Mouse (Mus musculus) CH12.LX (cell line): ENCODE data around the gene Etv6. TPM values are rescaled to one million over a fixed set of nuclear protein-coding genes. Genes with fewer than 3 reads are reported as not detected.

Experiments used
- DNase-seq: peaks from one replicate; pipeline ENCODE4 v3.0.0-alpha.2; 2013; ENCODE audit errors: extremely low read depth
- H3K27ac ChIP-seq: 2 replicates; pipeline ENCODE4 v1.5.1; 2012; ENCODE audit warnings: low read depth, mild to moderate bottlenecking, control low read depth, moderate library complexity; ENCODE audit not compliant: insufficient read depth
- H3K27me3 ChIP-seq: replicated peaks from 2 replicates; pipeline ENCODE3; 2012; ENCODE audit warnings: inconsistent platforms
- H3K36me3 ChIP-seq, 2 experiments: replicated peaks in 1 of 2; 2 replicates each; pipeline versions ENCODE3 to v1.6.1; 2012; ENCODE audit warnings: inconsistent platforms in 1 of 2, low read length in 1 of 2, mild to moderate bottlenecking in 1 of 2, mixed read lengths in 1 of 2, moderate library complexity in 1 of 2; ENCODE audit not compliant: control insufficient read depth in 1 of 2, insufficient read depth in 1 of 2
- H3K4me1 ChIP-seq, 2 experiments: 2 replicates each; pipeline ENCODE4 v1.6.1; 2012; ENCODE audit warnings: inconsistent platforms in 1 of 2, moderate library complexity in 1 of 2; ENCODE audit not compliant: insufficient read depth in 2 of 2, control insufficient read depth in 1 of 2
- H3K4me2 ChIP-seq: 2 replicates; pipeline ENCODE4 v1.6.1; 2012; ENCODE audit warnings: low read depth, mild to moderate bottlenecking, control low read depth; ENCODE audit not compliant: poor library complexity, insufficient read depth, severe bottlenecking
- H3K4me3 ChIP-seq, 3 experiments: fragments of 150-350 bp in 1 of 3; sonication (generic) in 1 of 3; replicated peaks in 1 of 3; 2 replicates each; pipeline versions ENCODE3 to v1.5.1; 2011 to 2012; ENCODE audit warnings: low read depth in 2 of 3, low read length in 2 of 3, mild to moderate bottlenecking in 2 of 3, moderate library complexity in 2 of 3, control low read depth in 1 of 3, improper control_type of control experiment in 1 of 3, inconsistent platforms in 1 of 3, mixed read lengths in 1 of 3; ENCODE audit not compliant: poor library complexity in 1 of 3
- H3K79me2 ChIP-seq: replicated peaks from 2 replicates; pipeline ENCODE4 v1.6.1; 2012; ENCODE audit warnings: mild to moderate bottlenecking, moderate library complexity; ENCODE audit not compliant: control insufficient read depth, poor library complexity, insufficient read depth, severe bottlenecking; ENCODE audit errors: extremely low read depth
- H3K9ac ChIP-seq: 2 replicates; pipeline ENCODE4 v1.6.1; 2012; ENCODE audit warnings: low read depth, mild to moderate bottlenecking, control low read depth, moderate library complexity; ENCODE audit not compliant: insufficient read depth
- H3K9me3 ChIP-seq: replicated peaks from 2 replicates; pipeline ENCODE3; 2012; ENCODE audit warnings: low read length, inconsistent platforms, mixed read lengths
- BHLHE40 ChIP-seq: IDR thresholded peaks from 2 replicates; pipeline ENCODE4 v1.6.1; 2011; ENCODE audit warnings: mild to moderate bottlenecking, low read depth, low read length, improper control_type of control experiment
- GABPA ChIP-seq: IDR thresholded peaks from 2 replicates; pipeline ENCODE4 v1.6.1; 2012; ENCODE audit warnings: low read depth, low read length, improper control_type of control experiment, inconsistent platforms; ENCODE audit not compliant: insufficient replicate concordance
- HCFC1 ChIP-seq: IDR thresholded peaks from 2 replicates; pipeline ENCODE4 v1.6.1; 2012; ENCODE audit warnings: low read depth, mild to moderate bottlenecking, inconsistent platforms, low read length, improper control_type of control experiment
- IRF4 ChIP-seq: IDR thresholded peaks from 2 replicates; pipeline ENCODE4 v1.6.1; 2014; ENCODE audit warnings: low read depth, mild to moderate bottlenecking, inconsistent platforms, low read length, improper control_type of control experiment
- JUN ChIP-seq: IDR thresholded peaks from 2 replicates; pipeline ENCODE4 v1.6.1; 2011; ENCODE audit warnings: low read depth, mild to moderate bottlenecking, low read length, improper control_type of control experiment, moderate library complexity; ENCODE audit not compliant: insufficient read depth
- JUND ChIP-seq: conservative IDR thresholded peaks from 2 replicates; pipeline ENCODE4 v1.6.1; 2011; ENCODE audit warnings: low read depth, low read length, improper control_type of control experiment
- KAT2A ChIP-seq: IDR thresholded peaks from 2 replicates; pipeline ENCODE4 v1.6.1; 2012; ENCODE audit warnings: low read length, improper control_type of control experiment, inconsistent platforms; ENCODE audit not compliant: insufficient replicate concordance
- MAFK ChIP-seq: IDR thresholded peaks from 2 replicates; pipeline ENCODE4 v1.6.1; 2011; ENCODE audit warnings: low read length, improper control_type of control experiment; ENCODE audit not compliant: insufficient replicate concordance
- MAX ChIP-seq: IDR thresholded peaks from 2 replicates; pipeline ENCODE4 v1.6.1; 2011; ENCODE audit warnings: low read length, improper control_type of control experiment
- MAZ ChIP-seq: IDR thresholded peaks from 2 replicates; pipeline ENCODE4 v1.6.1; 2012; ENCODE audit warnings: low read depth, mild to moderate bottlenecking, inconsistent platforms, low read length, improper control_type of control experiment, moderate library complexity
- MXI1 ChIP-seq: IDR thresholded peaks from 2 replicates; pipeline ENCODE4 v1.6.1; 2011; ENCODE audit warnings: mild to moderate bottlenecking, low read depth, low read length, improper control_type of control experiment
- MYC ChIP-seq: IDR thresholded peaks from 2 replicates; pipeline ENCODE4 v1.6.1; 2011; ENCODE audit warnings: low read depth, mild to moderate bottlenecking, improper control_type of control experiment, low read length
- NRF1 ChIP-seq: IDR thresholded peaks from 2 replicates; pipeline ENCODE4 v1.6.1; 2014; ENCODE audit warnings: low read depth, mild to moderate bottlenecking, inconsistent platforms, low read length, improper control_type of control experiment, moderate library complexity
- PAX5 ChIP-seq: IDR thresholded peaks from 2 replicates; pipeline ENCODE4 v1.6.1; 2012; ENCODE audit warnings: low read length, inconsistent platforms, mixed read lengths
- POLR2A ChIP-seq: IDR thresholded peaks from 2 replicates; pipeline ENCODE4 v1.6.1; 2011; ENCODE audit warnings: low read depth, mild to moderate bottlenecking, improper control_type of control experiment, low read length
- POLR2AphosphoS2 ChIP-seq: IDR thresholded peaks from 2 replicates; pipeline ENCODE4 v1.6.1; 2011; ENCODE audit warnings: low read depth, low read length, improper control_type of control experiment
- RCOR1 ChIP-seq: conservative IDR thresholded peaks from 2 replicates; pipeline ENCODE4 v1.6.1; 2012; ENCODE audit warnings: low read depth, mild to moderate bottlenecking, inconsistent platforms, low read length, improper control_type of control experiment
- SIN3A ChIP-seq: IDR thresholded peaks from 2 replicates; pipeline ENCODE4 v1.6.1; 2012; ENCODE audit warnings: low read length, improper control_type of control experiment, inconsistent platforms
- SMC3 ChIP-seq: IDR thresholded peaks from 2 replicates; pipeline ENCODE4 v1.6.1; 2011; ENCODE audit warnings: low read depth, low read length, improper control_type of control experiment
- UBTF ChIP-seq: IDR thresholded peaks from 2 replicates; pipeline ENCODE4 v1.6.1; 2012; ENCODE audit warnings: low read depth, mild to moderate bottlenecking, inconsistent platforms, low read length, improper control_type of control experiment, moderate library complexity
- USF1 ChIP-seq: IDR thresholded peaks from 2 replicates; pipeline ENCODE4 v1.6.1; 2014; ENCODE audit warnings: low read depth, mild to moderate bottlenecking, inconsistent platforms, low read length, improper control_type of control experiment
- USF2 ChIP-seq: conservative IDR thresholded peaks from 2 replicates; pipeline ENCODE4 v1.6.1; 2011; ENCODE audit warnings: low read depth, low read length, improper control_type of control experiment
- ZKSCAN1 ChIP-seq: IDR thresholded peaks from 2 replicates; pipeline ENCODE4 v1.6.1; 2012; ENCODE audit warnings: low read depth, inconsistent platforms, low read length, improper control_type of control experiment, borderline replicate concordance
- dilution Hi-C: fragments of 300-500 bp; cut with MboI; formaldehyde crosslinking; loops from 2 replicates; pipeline ENCODE4 v1.14.3; 2020; ENCODE audit warnings: low sequenced_read_pairs; ENCODE audit not compliant: extremely low pct_unique_long_range_greater_than_20kb, extremely low pct_ligation_motif_present
- in situ Hi-C: fragments of 300-500 bp; cut with MboI; formaldehyde crosslinking; loops from 3 replicates; pipeline ENCODE4 v1.14.3; 2019; ENCODE audit warnings: low sequenced_read_pairs, low pct_ligation_motif_present, low pct_unique_long_range_greater_than_20kb, mixed read lengths
- polyA plus RNA-seq: library from polyadenylated mRNA; unstranded; fragments of >175 nt; gene quantifications from 2 replicates; pipeline ENCODE4 v1.2.1, GENCODE M21; 2012; ENCODE audit warnings: low read depth; ENCODE audit not compliant: insufficient read length
- total RNA-seq, 2 experiments: library from RNA; depleted of rRNA; stranded (reverse); fragments of 300-350 nt in 1 of 2; fragments of >200 nt in 1 of 2; gene quantifications; 2 replicates each; pipeline ENCODE4 v1.2.3; 2012 to 2014

The Etv6 gene
- total and polyA plus RNA-seq, 3 experiments, result 7.6 to 29.5 (median 10.1) TPM

- peaks cover 0 to 72% of the 10 kb centered on the region in 2 experiments for H3K36me3 ChIP-seq
- H3K27ac ChIP-seq, result no peak overlapping the region
- no peak overlapping the region for H3K9ac ChIP-seq
- H3K9me3 ChIP-seq, result no peaks in the 10 kb centered on the region
- peaks cover 19% of the 10 kb centered on the region for H3K79me2 ChIP-seq
- H3K4me3 ChIP-seq, result no peak overlapping the region
- no peak for TF ChIP-seq BHLHE40
- TF ChIP-seq ZKSCAN1, result no peak
- TF ChIP-seq MXI1, result no peak
- TF ChIP-seq RCOR1, result no peak
- no peak for TF ChIP-seq IRF4
- no peak for TF ChIP-seq USF2
- TF ChIP-seq HCFC1, result no peak
- TF ChIP-seq USF1, result no peak
- no peak for TF ChIP-seq MAFK
- no peak for TF ChIP-seq POLR2AphosphoS2
- TF ChIP-seq SIN3A, result no peak
- no peak for TF ChIP-seq JUND
- no peak for TF ChIP-seq MAZ
- TF ChIP-seq KAT2A, result no peak
- no peak for TF ChIP-seq POLR2A
- no peak for TF ChIP-seq NRF1
- no peak for DNase-seq
- H3K27me3 ChIP-seq, result no peaks in the 10 kb centered on the region
- no peak overlapping the region for H3K4me2 ChIP-seq
- dilution Hi-C loops, result no loop called here
- in situ Hi-C loops, result no loop called here
- peaks cover 12 to 69% of the 10 kb centered on the region in 2 experiments for H3K4me1 ChIP-seq
Observed at GRCm38 (mm10) chr6:134066112-134066511, 30.6 kb downstream of the Etv6 start.

- Histone ChIP-seq H3K4me2 (no peak overlapping the region), H3K4me1 (peaks cover 12 to 70% of the 10 kb centered on the region in 2 experiments), H3K9me3 (no peaks in the 10 kb centered on the region), H3K27ac (no peak overlapping the region), H3K4me3 (no peak overlapping the region), H3K27me3 (no peaks in the 10 kb centered on the region), H3K9ac (no peak overlapping the region), H3K36me3 (peaks cover 2 to 77% of the 10 kb centered on the region in 2 experiments), H3K79me2 (peaks cover 21% of the 10 kb centered on the region)
- dilution Hi-C loops (no loop called here), in situ Hi-C loops (no loop called here)
- DNase-seq, result no peak
- TF ChIP-seq GABPA (no peak), SMC3 (no peak), PAX5 (no peak), BHLHE40 (no peak), JUN (no peak), HCFC1 (no peak), IRF4 (no peak), MAX (no peak), MXI1 (no peak), UBTF (no peak), MYC (no peak)
- TF ChIP-seq, all 38 proteins: peak for 0
Observed at GRCm38 (mm10) chr6:134066996-134067395, 31.5 kb downstream of the Etv6 start.
